Mouse (Mus musculus) MEL (cell line): ENCODE results near the gene Rps21. TPM values are rescaled to one million over a fixed set of nuclear protein-coding genes. Genes with fewer than 3 reads are reported as not detected.
A peak's percentile ranks its signal among the peaks of the same experiment; 100 is the strongest.

Source experiments
- DNase-seq: peaks from one replicate; pipeline ENCODE4 v3.0.0; 2011; ENCODE audit warnings: low read depth, low spot score
- H3K27ac ChIP-seq: 2 replicates; pipeline ENCODE4 v1.5.1; 2012; ENCODE audit warnings: low read depth, mild to moderate bottlenecking, control low read depth, low read length, moderate library complexity; ENCODE audit not compliant: control insufficient read depth
- H3K27me3 ChIP-seq, 2 experiments: fragments of 150-350 bp in 1 of 2; sonication (generic) in 1 of 2; 2 replicates each; pipeline ENCODE4 v1.6.1; 2012; ENCODE audit warnings: low read length in 2 of 2, mild to moderate bottlenecking in 2 of 2, improper control_type of control experiment in 1 of 2, moderate library complexity in 1 of 2; ENCODE audit not compliant: insufficient read depth in 2 of 2, control insufficient read depth in 1 of 2
- H3K36me3 ChIP-seq, 2 experiments: 2 replicates each; pipeline ENCODE4 v1.6.1; 2012 to 2014; ENCODE audit warnings: low read length in 2 of 2, improper control_type of control experiment in 1 of 2, inconsistent platforms in 1 of 2, mild to moderate bottlenecking in 1 of 2; ENCODE audit not compliant: insufficient read depth in 2 of 2, control insufficient read depth in 1 of 2
- H3K4me1 ChIP-seq, 2 experiments: fragments of 150-350 bp in 1 of 2; sonication (generic) in 1 of 2; 2 replicates each; pipeline ENCODE4 v1.6.1; 2012; ENCODE audit warnings: low read length in 2 of 2, improper control_type of control experiment in 1 of 2, mild to moderate bottlenecking in 1 of 2; ENCODE audit not compliant: insufficient read depth in 2 of 2, control insufficient read depth in 1 of 2
- H3K4me3 ChIP-seq, 2 experiments: fragments of 150-350 bp in 1 of 2; sonication (generic) in 1 of 2; 2 replicates each; pipeline ENCODE4 v1.5.1; 2012; ENCODE audit warnings: low read depth in 2 of 2, low read length in 2 of 2, mild to moderate bottlenecking in 2 of 2, moderate library complexity in 2 of 2, control low read depth in 1 of 2, improper control_type of control experiment in 1 of 2; ENCODE audit not compliant: control insufficient read depth in 1 of 2, insufficient read depth in 1 of 2
- H3K79me2 ChIP-seq: 2 replicates; pipeline ENCODE4 v1.6.1; 2012; ENCODE audit warnings: mild to moderate bottlenecking, low read length, moderate library complexity; ENCODE audit not compliant: control insufficient read depth, poor library complexity, insufficient read depth
- H3K9ac ChIP-seq: 2 replicates; pipeline ENCODE4 v1.6.1; 2012; ENCODE audit warnings: low read depth, mild to moderate bottlenecking, control low read depth, low read length, moderate library complexity; ENCODE audit not compliant: control insufficient read depth, poor library complexity, severe bottlenecking
- H3K9me3 ChIP-seq: fragments of 150-350 bp; sonication (generic); replicated peaks from 2 replicates; pipeline ENCODE4 v1.6.1; 2012; ENCODE audit warnings: mild to moderate bottlenecking, low read length, improper control_type of control experiment, moderate library complexity; ENCODE audit not compliant: insufficient read depth
- BHLHE40 ChIP-seq: IDR thresholded peaks from 2 replicates; pipeline ENCODE4 v1.6.1; 2012; ENCODE audit warnings: low read depth, mild to moderate bottlenecking, inconsistent platforms, low read length, improper control_type of control experiment, borderline replicate concordance
- CHD1 ChIP-seq: IDR thresholded peaks from 2 replicates; pipeline ENCODE4 v1.6.1; 2012; ENCODE audit warnings: low read depth, mild to moderate bottlenecking, inconsistent platforms, low read length, improper control_type of control experiment
- CHD2 ChIP-seq: IDR thresholded peaks from 2 replicates; pipeline ENCODE4 v1.6.1; 2011; ENCODE audit warnings: low read length, improper control_type of control experiment
- CTCF ChIP-seq, 3 experiments: IDR thresholded peaks in 2 of 3; conservative IDR thresholded peaks in 1 of 3; 2 replicates each; pipeline ENCODE4 v1.5.1; 2011 to 2012; ENCODE audit warnings: low read length in 3 of 3, low read depth in 2 of 3, mild to moderate bottlenecking in 2 of 3, improper control_type of control experiment in 1 of 3, inconsistent platforms in 1 of 3, mixed read lengths in 1 of 3, moderate library complexity in 1 of 3; ENCODE audit not compliant: control insufficient read depth in 1 of 3, insufficient read depth in 1 of 3, poor library complexity in 1 of 3, severe bottlenecking in 1 of 3
- E2F4 ChIP-seq: IDR thresholded peaks from 2 replicates; pipeline ENCODE4 v1.6.1; 2011; ENCODE audit warnings: low read depth, low read length, improper control_type of control experiment, borderline replicate concordance
- ELF1 ChIP-seq: IDR thresholded peaks from 2 replicates; pipeline ENCODE4 v1.6.1; 2014; ENCODE audit warnings: low read depth, mild to moderate bottlenecking, inconsistent platforms, low read length, improper control_type of control experiment, moderate library complexity
- EP300 ChIP-seq, 2 experiments: IDR thresholded peaks; 2 replicates each; pipeline ENCODE4 v1.6.1; 2011; ENCODE audit warnings: improper control_type of control experiment in 2 of 2, low read length in 2 of 2, low read depth in 1 of 2, mild to moderate bottlenecking in 1 of 2
- ETS1 ChIP-seq: IDR thresholded peaks from 2 replicates; pipeline ENCODE4 v1.6.1; 2012; ENCODE audit warnings: low read depth, mild to moderate bottlenecking, inconsistent platforms, low read length, improper control_type of control experiment, moderate library complexity
- GABPA ChIP-seq: IDR thresholded peaks from 2 replicates; pipeline ENCODE4 v1.6.1; 2012; ENCODE audit warnings: low read depth, mild to moderate bottlenecking, inconsistent platforms, low read length, improper control_type of control experiment, moderate library complexity
- GATA1 ChIP-seq: IDR thresholded peaks from 2 replicates; pipeline ENCODE4 v1.6.1; 2011; ENCODE audit warnings: low read depth, low read length, improper control_type of control experiment
- MAFK ChIP-seq: IDR thresholded peaks from 2 replicates; pipeline ENCODE4 v1.6.1; 2011; ENCODE audit warnings: low read depth, mild to moderate bottlenecking, low read length, improper control_type of control experiment, borderline replicate concordance
- MAX ChIP-seq: IDR thresholded peaks from 2 replicates; pipeline ENCODE4 v1.6.1; 2011; ENCODE audit warnings: low read length, improper control_type of control experiment
- MAZ ChIP-seq: IDR thresholded peaks from 2 replicates; pipeline ENCODE4 v1.6.1; 2012; ENCODE audit warnings: low read depth, mild to moderate bottlenecking, inconsistent platforms, low read length, improper control_type of control experiment
- MEF2A ChIP-seq: IDR thresholded peaks from 2 replicates; pipeline ENCODE4 v1.6.1; 2014; ENCODE audit warnings: low read depth, mild to moderate bottlenecking, inconsistent platforms, low read length, improper control_type of control experiment; ENCODE audit not compliant: poor library complexity, insufficient replicate concordance, severe bottlenecking; ENCODE audit errors: extremely low read depth
- MXI1 ChIP-seq: IDR thresholded peaks from 2 replicates; pipeline ENCODE4 v1.6.1; 2011; ENCODE audit warnings: mild to moderate bottlenecking, low read depth, low read length, improper control_type of control experiment
- MYB ChIP-seq: IDR thresholded peaks from 2 replicates; pipeline ENCODE4 v1.6.1; 2011; ENCODE audit warnings: mild to moderate bottlenecking, low read depth, low read length, improper control_type of control experiment
- MYC ChIP-seq: IDR thresholded peaks from 2 replicates; pipeline ENCODE4 v1.6.1; 2011; ENCODE audit warnings: low read depth, mild to moderate bottlenecking, low read length, improper control_type of control experiment, moderate library complexity
- NELFE ChIP-seq: IDR thresholded peaks from 2 replicates; pipeline ENCODE4 v1.6.1; 2011; ENCODE audit warnings: low read depth, low read length, improper control_type of control experiment
- NRF1 ChIP-seq: IDR thresholded peaks from 2 replicates; pipeline ENCODE4 v1.6.1; 2014; ENCODE audit warnings: low read depth, mild to moderate bottlenecking, inconsistent platforms, low read length, improper control_type of control experiment, moderate library complexity; ENCODE audit not compliant: poor library complexity, insufficient read depth, severe bottlenecking
- POLR2A ChIP-seq, 2 experiments: IDR thresholded peaks; 2 replicates each; pipeline ENCODE4 v1.6.1; 2011 to 2012; ENCODE audit warnings: low read length in 2 of 2, mild to moderate bottlenecking in 2 of 2, control low read depth in 1 of 2, improper control_type of control experiment in 1 of 2, low read depth in 1 of 2, moderate library complexity in 1 of 2; ENCODE audit not compliant: control insufficient read depth in 1 of 2, insufficient read depth in 1 of 2, poor library complexity in 1 of 2
- POLR2AphosphoS5 ChIP-seq: IDR thresholded peaks from 2 replicates; pipeline ENCODE4 v1.6.1; 2012; ENCODE audit warnings: low read depth, borderline replicate concordance, mild to moderate bottlenecking, inconsistent platforms, low read length, moderate library complexity, mixed read lengths
- RAD21 ChIP-seq: IDR thresholded peaks from 2 replicates; pipeline ENCODE4 v1.6.1; 2011; ENCODE audit warnings: mild to moderate bottlenecking, low read depth, low read length, improper control_type of control experiment
- RCOR1 ChIP-seq: IDR thresholded peaks from 2 replicates; pipeline ENCODE4 v1.6.1; 2012; ENCODE audit warnings: low read depth, mild to moderate bottlenecking, inconsistent platforms, low read length, improper control_type of control experiment
- SIN3A ChIP-seq: IDR thresholded peaks from 2 replicates; pipeline ENCODE4 v1.6.1; 2012; ENCODE audit warnings: low read length, improper control_type of control experiment, inconsistent platforms
- SMC3 ChIP-seq: IDR thresholded peaks from 2 replicates; pipeline ENCODE4 v1.6.1; 2011; ENCODE audit warnings: low read depth, low read length, improper control_type of control experiment
- TAL1 ChIP-seq: IDR thresholded peaks from 2 replicates; pipeline ENCODE4 v1.6.1; 2012; ENCODE audit warnings: mild to moderate bottlenecking, inconsistent platforms, low read length, moderate library complexity, mixed read lengths
- TBP ChIP-seq: IDR thresholded peaks from 2 replicates; pipeline ENCODE4 v1.8.0; 2011; ENCODE audit warnings: low read depth, low read length, improper control_type of control experiment
- TCF12 ChIP-seq: IDR thresholded peaks from 2 replicates; pipeline ENCODE4 v1.6.1; 2014; ENCODE audit warnings: low read depth, mild to moderate bottlenecking, inconsistent platforms, low read length, improper control_type of control experiment, moderate library complexity
- UBTF ChIP-seq: IDR thresholded peaks from 2 replicates; pipeline ENCODE4 v1.6.1; 2012; ENCODE audit warnings: low read depth, mild to moderate bottlenecking, inconsistent platforms, low read length, improper control_type of control experiment, moderate library complexity, borderline replicate concordance; ENCODE audit not compliant: insufficient read depth
- USF1 ChIP-seq: IDR thresholded peaks from 2 replicates; pipeline ENCODE4 v1.6.1; 2014; ENCODE audit warnings: low read depth, mild to moderate bottlenecking, inconsistent platforms, low read length, improper control_type of control experiment, moderate library complexity
- USF2 ChIP-seq, 2 experiments: IDR thresholded peaks; 2 replicates each; pipeline ENCODE4 v1.6.1; 2011 to 2012; ENCODE audit warnings: improper control_type of control experiment in 2 of 2, low read length in 2 of 2, borderline replicate concordance in 1 of 2, inconsistent platforms in 1 of 2, low read depth in 1 of 2, mild to moderate bottlenecking in 1 of 2; ENCODE audit not compliant: insufficient read depth in 1 of 2
- ZC3H11A ChIP-seq: IDR thresholded peaks from 2 replicates; pipeline ENCODE4 v1.6.1; 2012; ENCODE audit warnings: low read depth, mild to moderate bottlenecking, inconsistent platforms, low read length, improper control_type of control experiment
- ZKSCAN1 ChIP-seq: IDR thresholded peaks from 2 replicates; pipeline ENCODE4 v1.6.1; 2012; ENCODE audit warnings: low read depth, mild to moderate bottlenecking, inconsistent platforms, low read length, improper control_type of control experiment, moderate library complexity
- ZMIZ1 ChIP-seq: IDR thresholded peaks from 2 replicates; pipeline ENCODE4 v1.6.1; 2012; ENCODE audit warnings: low read depth, mild to moderate bottlenecking, inconsistent platforms, low read length, improper control_type of control experiment, moderate library complexity
- ZNF384 ChIP-seq: IDR thresholded peaks from 2 replicates; pipeline ENCODE4 v1.6.1; 2012; ENCODE audit warnings: low read depth, mild to moderate bottlenecking, inconsistent platforms, low read length, improper control_type of control experiment
- polyA plus RNA-seq, 2 experiments: library from polyadenylated mRNA; stranded (reverse) in 1 of 2; unstranded in 1 of 2; fragments of >175 nt in 1 of 2; fragments of >200 nt in 1 of 2; gene quantifications; 2 replicates each; pipeline versions ENCODE4 v1.2.1 to v1.2.4; 2012; ENCODE audit warnings: low replicate concordance in 2 of 2, low read depth in 1 of 2; ENCODE audit not compliant: insufficient read length in 2 of 2, insufficient read depth in 1 of 2, missing spikeins in 1 of 2
- total RNA-seq: library from RNA; depleted of rRNA; stranded (reverse); fragments of 300-350 nt; gene quantifications from 2 replicates; pipeline ENCODE4 v1.2.3, GENCODE M21; 2012

Gene Rps21
- total and polyA plus RNA-seq, 3 experiments = 995 to 4,916 (median 1,182) TPM

- H3K27ac ChIP-seq = peak overlapping the region; percentile 52
- H3K4me3 ChIP-seq = no peak overlapping the region
- H3K79me2 ChIP-seq = no peaks in the 10 kb centered on the region
- H3K36me3 ChIP-seq = peaks cover 0 to 24% of the 10 kb centered on the region in 2 experiments; a peak in 2 of 4 replicates
- TF ChIP-seq CHD2 (no peak), ZC3H11A (no peak), UBTF (no peak), MEF2A (no peak), TCF12 (no peak), BHLHE40 (no peak), SIN3A (peak; percentile 63; the same call in 1 of the 2 replicates), POLR2AphosphoS5 (no peak), TBP (no peak), CTCF (IDR thresholded peaks at IDR 0.05 in 2 of 3, conservative IDR thresholded peaks at IDR 0.05 in 1 of 3; ENCODE audit: control insufficient read depth in 1 of 3, insufficient read depth in 1 of 3, low read depth in 2 of 3, low read length in 3 of 3, poor library complexity in 1 of 3, severe bottlenecking in 1 of 3) (no peak), ELF1 (no peak), MXI1 (0 out of 2 replicates have a peak, but pooled peaks have one; percentile 37), MYC (no peak), ZNF384 (no peak), POLR2A (IDR thresholded peaks at IDR 0.05; ENCODE audit: control insufficient read depth in 1 of 2, insufficient read depth in 1 of 2, low read depth in 1 of 2, low read length in 2 of 2, poor library complexity in 1 of 2) (no peak), ZKSCAN1 (no peak), GABPA (no peak), SMC3 (no peak), NRF1 (no peak), USF2 (IDR thresholded peaks at IDR 0.05; ENCODE audit: borderline replicate concordance in 1 of 2, insufficient read depth in 1 of 2, low read depth in 1 of 2, low read length in 2 of 2) (no peak), RAD21 (no peak), TAL1 (no peak), CHD1 (no peak), ZMIZ1 (no peak), NELFE (no peak), MYB (no peak), RCOR1 (no peak), ETS1 (0 out of 2 replicates have a peak, but pooled peaks have one; percentile 14), USF1 (no peak), MAZ (0 out of 2 replicates have a peak, but pooled peaks have one; percentile 27), MAFK (no peak), GATA1 (no peak), MAX (no peak), E2F4 (no peak), EP300 (IDR thresholded peaks at IDR 0.05; ENCODE audit: low read depth in 1 of 2, low read length in 2 of 2) (no peak; a peak in 1 of 4 replicates)
- no peaks in the 10 kb centered on the region for H3K27me3 ChIP-seq
- no peaks in the 10 kb centered on the region for H3K9me3 ChIP-seq
- peak; percentile 64 for DNase-seq
- no peak overlapping the region for H3K9ac ChIP-seq
- peaks cover 9 to 34% of the 10 kb centered on the region in 2 experiments for H3K4me1 ChIP-seq
Observed at GRCm38 (mm10) chr2:180236500-180236899, 20.7 kb upstream of the Rps21 start.
